Mouse (Mus musculus): ENCODE data around the gene Dzip3. TPM values are rescaled to one million over a fixed set of nuclear protein-coding genes. Genes with fewer than 3 reads are reported as not detected.

The Dzip3 gene
- polyA plus RNA-seq, 1 experiment = 0.12 TPM

DNA sequence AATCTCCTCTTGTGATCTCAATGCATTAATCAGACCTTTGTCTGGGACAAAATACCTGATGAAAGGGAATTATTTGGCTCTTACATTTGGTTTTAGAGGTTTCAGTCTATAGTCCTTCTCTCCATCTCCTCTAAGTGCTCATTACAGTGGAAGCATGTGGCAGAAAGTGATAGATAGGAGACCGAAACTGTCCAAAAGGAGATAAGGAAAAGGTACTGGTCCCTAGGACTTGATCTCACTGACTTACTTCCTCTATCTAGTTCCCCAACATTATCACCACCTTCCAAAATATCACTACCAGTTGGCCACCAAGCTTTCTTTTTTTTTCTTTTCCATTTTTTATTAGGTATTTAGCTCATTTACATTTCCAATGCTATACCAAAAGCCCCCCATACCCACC, 82.8 kb downstream of the Dzip3 start:
- H3K4me3 ChIP-seq (replicated peaks) = no peak overlapping the region
- H3K36me3 ChIP-seq (ENCODE audit: control insufficient read depth) = no peaks in the 10 kb centered on the region
- H3K27me3 ChIP-seq (ENCODE audit: control insufficient read depth) = no peaks in the 10 kb centered on the region
- no peaks in the 10 kb centered on the region for H3K4me1 ChIP-seq (ENCODE audit: control insufficient read depth)
- TF ChIP-seq TAL1 (IDR thresholded peaks at IDR 0.05; ENCODE audit: low read length) (no peak), GATA1 (IDR thresholded peaks at IDR 0.05; ENCODE audit: low read length) (no peak)
- H3K9me3 ChIP-seq (ENCODE audit: control insufficient read depth, low read length) = no peaks in the 10 kb centered on the region

DNA sequence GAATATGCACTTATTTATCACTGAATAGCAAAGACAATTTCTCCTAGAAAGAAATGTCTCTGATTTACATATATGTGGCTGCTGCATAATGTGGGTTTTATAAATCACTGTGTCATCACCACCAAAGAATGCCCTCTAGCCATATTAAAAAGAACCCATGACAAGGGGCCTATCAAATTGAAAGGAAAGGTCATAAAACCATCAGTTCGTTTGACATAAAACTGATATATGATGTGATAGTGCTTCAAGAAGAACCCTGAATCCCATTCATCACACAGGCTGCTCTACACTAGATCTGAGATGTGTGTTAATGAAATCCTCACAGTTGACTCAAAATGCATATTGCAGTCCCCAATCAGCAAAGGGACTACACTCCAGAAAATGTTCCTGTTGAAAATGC, 94.1 kb downstream of the Dzip3 start:
- H3K36me3 ChIP-seq (ENCODE audit: control insufficient read depth) = no peaks in the 10 kb centered on the region

GRCm38 (mm10) chr16:48890733-48891132, 103.2 kb downstream of the Dzip3 start:
- Histone ChIP-seq H3K9me3 (ENCODE audit: control insufficient read depth, low read length) (no peaks in the 10 kb centered on the region), H3K36me3 (ENCODE audit: control insufficient read depth) (no peaks in the 10 kb centered on the region), H3K4me1 (ENCODE audit: control insufficient read depth) (no peaks in the 10 kb centered on the region), H3K27me3 (ENCODE audit: control insufficient read depth) (no peaks in the 10 kb centered on the region), H3K4me3 (replicated peaks) (no peak overlapping the region)
- TF ChIP-seq TAL1 (IDR thresholded peaks at IDR 0.05; ENCODE audit: low read length) = no peak
- TF ChIP-seq GATA1 (IDR thresholded peaks at IDR 0.05; ENCODE audit: low read length) = no peak

More for the DNA sequence above, 94.1 kb downstream of the Dzip3 start:
- no peak for TF ChIP-seq TAL1 (IDR thresholded peaks at IDR 0.05; ENCODE audit: low read length)
- Histone ChIP-seq H3K27me3 (ENCODE audit: control insufficient read depth) (no peaks in the 10 kb centered on the region), H3K4me3 (replicated peaks) (no peak overlapping the region), H3K9me3 (ENCODE audit: control insufficient read depth, low read length) (no peaks in the 10 kb centered on the region), H3K4me1 (ENCODE audit: control insufficient read depth) (no peaks in the 10 kb centered on the region)

Other genes with a start within 250 kb of the Dzip3 start
- not detected in 2 replicates for gene Trat1, start 222.1 kb downstream of the Dzip3 start, polyA plus RNA-seq (2012)
- not detected in 2 replicates for gene Retnlb, start 177.3 kb downstream of the Dzip3 start, polyA plus RNA-seq (2012)
- gene Retnla, start 151.6 kb downstream of the Dzip3 start, polyA plus RNA-seq (2012) = not detected in 2 replicates
- gene Retnlg, start 121.5 kb downstream of the Dzip3 start, polyA plus RNA-seq (2012) = not detected in 2 replicates
- 0.44 and 0.61 TPM in 2 replicates for gene Cip2a, start within 50 bp of the Dzip3 start, polyA plus RNA-seq (2012)
- not detected in 2 replicates for gene Myh15, start 63.3 kb upstream of the Dzip3 start, polyA plus RNA-seq (2012)